Mouse (Mus musculus) neural tube, embryonic 13.5 days (tissue): Measurements from ENCODE around the gene Tst. TPM values are rescaled to one million over a fixed set of nuclear protein-coding genes. Genes with fewer than 3 reads are reported as not detected.
A peak's percentile ranks its signal among the peaks of the same experiment; 100 is the strongest.

Experiments
- ATAC-seq: fragments of 200-750 bp; cut with Nextera tagmentation; 2 replicates; pipeline ENCODE4 v1.8.0; 2017; ENCODE audit warnings: low read depth, mild to moderate bottlenecking, moderate TSS enrichment, moderate library complexity
- H3K27ac ChIP-seq: fragments of 300-500 bp; sonication (generic); replicated peaks from 2 replicates; pipeline ENCODE4 v1.5.1; 2015; ENCODE audit warnings: moderate library complexity, mild to moderate bottlenecking, inconsistent platforms
- H3K27me3 ChIP-seq: fragments of 300-500 bp; sonication (generic); 2 replicates; pipeline ENCODE4 v1.6.1; 2015; ENCODE audit warnings: mild to moderate bottlenecking, inconsistent platforms
- H3K36me3 ChIP-seq: fragments of 300-500 bp; sonication (generic); 2 replicates; pipeline ENCODE4 v1.6.1; 2015; ENCODE audit warnings: mild to moderate bottlenecking, inconsistent platforms
- H3K4me1 ChIP-seq: fragments of 300-500 bp; sonication (generic); replicated peaks from 2 replicates; pipeline ENCODE4 v1.6.1; 2015; ENCODE audit warnings: inconsistent platforms
- H3K4me2 ChIP-seq: fragments of 300-500 bp; sonication (generic); 2 replicates; pipeline ENCODE4 v1.6.1; 2015; ENCODE audit warnings: inconsistent platforms, mild to moderate bottlenecking, moderate library complexity
- H3K4me3 ChIP-seq: fragments of 300-500 bp; sonication (generic); 2 replicates; pipeline ENCODE4 v1.5.1; 2015; ENCODE audit warnings: mild to moderate bottlenecking, inconsistent platforms
- H3K9ac ChIP-seq: fragments of 300-500 bp; sonication (generic); 2 replicates; pipeline ENCODE4 v1.6.1; 2015; ENCODE audit warnings: moderate library complexity, mild to moderate bottlenecking, inconsistent platforms
- H3K9me3 ChIP-seq: fragments of 300-500 bp; sonication (generic); 2 replicates; pipeline ENCODE4 v1.6.1; 2016; ENCODE audit warnings: inconsistent platforms
- WGBS: fragments of 180-500 bp; shearing (Covaris S2); methylation state at CpG from one replicate; pipeline ENCODE4 v1.1.7; 2015; 5-methylcytosine and 5-hydroxymethylcytosine counted together
- polyA plus RNA-seq: library from polyadenylated mRNA; unstranded; fragments of >200 nt; fragmentation: Nextera tagmentation; extraction: Ambion mirVana; gene quantifications from 2 replicates; pipeline ENCODE4 v1.2.1, GENCODE M21; 2015

The Tst gene
- 7.9 and 11.4 TPM in 2 replicates for polyA plus RNA-seq

DNA sequence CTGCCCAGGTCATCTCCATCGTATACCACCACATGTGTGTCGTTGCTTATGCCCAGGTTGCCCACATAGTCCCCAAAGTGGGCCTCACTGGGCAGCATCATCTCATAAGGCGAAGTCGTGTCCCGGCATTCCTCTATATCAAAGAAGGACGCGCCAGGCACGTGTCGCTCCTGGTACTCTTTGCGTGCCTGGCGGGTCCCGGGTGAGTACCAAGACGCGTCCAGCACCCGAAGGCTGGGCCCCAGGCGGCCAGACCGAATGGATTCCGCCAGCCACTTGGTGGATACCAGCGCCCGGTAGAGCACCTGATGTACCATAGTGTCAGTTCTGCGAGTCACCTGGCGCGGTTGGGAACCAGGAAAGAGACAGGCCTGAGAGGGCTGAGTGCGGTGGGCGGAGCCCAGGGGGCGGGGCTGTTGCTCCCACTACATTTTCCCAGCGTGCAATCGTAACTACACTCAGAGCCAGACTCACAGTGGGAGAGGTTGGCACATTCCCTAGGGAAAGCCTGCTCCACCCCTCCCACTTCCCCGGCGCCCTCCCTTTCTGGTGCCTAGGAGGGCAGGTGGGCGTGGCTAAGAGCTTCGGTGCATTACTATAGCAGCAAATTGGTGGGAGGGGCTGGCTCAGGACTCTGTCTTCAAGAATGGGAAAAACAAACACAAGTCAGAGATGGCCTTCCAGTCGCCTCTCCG is at the start of gene Tst:
Gene Tst (minus strand): TSS at position 391 of the 695 bp plus-strand sequence.
- WGBS, result 1% methylated on average over 34 of the region's 34 CpGs

DNA sequence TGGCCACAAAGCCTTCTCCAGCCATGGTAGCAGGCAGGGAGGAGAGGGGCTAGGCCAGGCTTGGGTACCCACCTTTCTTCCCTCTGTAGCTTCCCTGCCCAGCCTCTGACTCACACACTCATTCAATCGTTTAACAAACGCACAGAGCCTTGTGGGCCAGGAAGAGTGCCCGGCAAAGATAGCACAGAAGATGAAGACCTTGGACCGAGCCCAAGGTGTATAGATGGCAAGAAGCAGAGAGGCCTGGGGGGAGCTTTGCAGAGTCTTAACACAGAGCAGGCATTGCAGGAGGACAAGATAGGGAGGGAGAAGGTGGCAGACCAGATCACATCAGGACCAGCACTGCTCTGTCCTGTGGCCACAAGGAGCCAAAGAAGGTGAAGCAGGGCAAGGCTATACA is 49.5 kb upstream of the Tst start:
- H3K4me1 ChIP-seq, result peaks cover 6% of the 10 kb centered on the region; the same call in 1 of the 2 replicates
- no peak overlapping the region for H3K27ac ChIP-seq
- ATAC-seq, result no peak
- no peak overlapping the region for H3K4me3 ChIP-seq
- no peak overlapping the region for H3K4me2 ChIP-seq
- no peaks in the 10 kb centered on the region for H3K36me3 ChIP-seq
- H3K9me3 ChIP-seq, result no peaks in the 10 kb centered on the region
- WGBS, result 86% methylated on average over 4 of the region's 4 CpGs
- no peaks in the 10 kb centered on the region for H3K27me3 ChIP-seq
- H3K9ac ChIP-seq, result no peak overlapping the region

More for the DNA sequence above, at the start of gene Tst:
- ATAC-seq, result peak; percentile 62
- H3K4me1 ChIP-seq, result peaks cover 77% of the 10 kb centered on the region
- peaks cover 35% of the 10 kb centered on the region for H3K27me3 ChIP-seq
- H3K4me3 ChIP-seq, result peak within 1 kb of the TSS; percentile 59
- peak within 1 kb of the TSS; percentile 76 for H3K9ac ChIP-seq
- no peaks in the 10 kb centered on the region for H3K36me3 ChIP-seq
- peak within 1 kb of the TSS; percentile 92 for H3K27ac ChIP-seq
- H3K4me2 ChIP-seq, result peak within 1 kb of the TSS; percentile 85
- no peaks in the 10 kb centered on the region for H3K9me3 ChIP-seq

DNA sequence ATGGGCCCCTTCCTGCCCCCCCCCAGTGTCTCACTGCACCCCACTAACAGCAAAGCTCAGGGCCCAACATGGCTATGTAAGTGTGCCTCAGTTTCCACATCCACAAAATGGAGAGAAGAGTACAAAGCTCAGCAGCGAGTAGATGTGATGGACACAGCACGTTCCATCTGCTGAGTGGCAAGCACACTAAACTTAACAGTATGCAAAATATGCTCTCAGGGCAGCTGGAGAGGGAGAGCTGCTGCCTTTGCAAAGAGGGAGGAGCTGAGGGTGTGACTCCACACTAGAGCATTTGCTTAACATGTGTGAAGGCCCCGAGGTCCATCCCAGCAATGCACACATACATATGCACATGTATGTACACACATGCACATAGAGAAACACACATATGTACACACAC is 47.2 kb upstream of the Tst start:
- Histone ChIP-seq H3K27me3 (no peaks in the 10 kb centered on the region), H3K27ac (no peak overlapping the region), H3K4me3 (no peak overlapping the region), H3K9ac (no peak overlapping the region), H3K4me1 (peaks cover 24% of the 10 kb centered on the region), H3K36me3 (no peaks in the 10 kb centered on the region), H3K9me3 (no peaks in the 10 kb centered on the region), H3K4me2 (no peak overlapping the region)
- WGBS, result 82% methylated on average over 3 of the region's 3 CpGs
- no peak for ATAC-seq

DNA sequence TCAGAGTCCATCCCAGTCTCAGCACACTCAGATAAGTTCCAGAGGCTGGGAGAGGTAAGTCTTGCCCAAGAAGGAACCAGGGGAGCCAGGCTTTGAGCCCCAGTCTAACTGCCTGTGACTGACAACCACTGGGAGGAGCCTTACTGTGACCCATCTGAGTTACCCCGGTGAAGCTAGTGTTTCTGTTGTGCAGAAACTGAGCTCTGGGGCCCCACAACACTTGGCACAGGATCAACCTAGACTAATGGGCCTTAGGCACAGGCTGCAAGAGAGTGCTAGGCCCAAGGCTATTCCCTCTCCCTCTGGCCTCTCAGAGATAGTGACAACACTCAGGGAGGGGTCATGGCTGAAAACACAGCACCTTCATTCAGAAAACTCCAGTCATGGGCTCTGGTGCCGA is 45.5 kb upstream of the Tst start:
- Histone ChIP-seq H3K9me3 (no peaks in the 10 kb centered on the region), H3K27ac (no peak overlapping the region), H3K4me1 (peaks cover 26% of the 10 kb centered on the region), H3K4me3 (no peak overlapping the region), H3K27me3 (no peaks in the 10 kb centered on the region), H3K36me3 (no peaks in the 10 kb centered on the region), H3K9ac (no peak overlapping the region), H3K4me2 (no peak overlapping the region)
- ATAC-seq, result no peak
- 77% methylated on average over 2 of the region's 2 CpGs for WGBS

DNA sequence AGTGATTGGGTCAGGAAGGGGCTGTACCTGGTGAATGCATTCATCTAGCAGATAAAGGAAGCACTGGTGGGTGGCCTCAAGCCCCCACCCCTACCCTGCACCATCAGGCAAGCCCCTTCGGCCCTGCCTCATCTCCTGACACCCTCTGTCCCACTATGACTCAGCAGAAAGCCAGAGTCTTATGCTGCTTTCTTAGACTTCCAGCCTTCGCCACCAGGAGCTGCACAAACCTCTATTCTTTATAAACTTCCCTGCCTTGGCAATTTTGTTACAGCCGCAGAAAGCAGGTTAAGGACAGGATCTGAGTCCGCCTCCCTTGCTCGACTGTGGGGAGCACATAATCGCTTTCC is 44.7 kb upstream of the Tst start:
- ATAC-seq, result no peak
- WGBS, result 87% methylated on average over 6 of the region's 6 CpGs
- Histone ChIP-seq H3K27me3 (no peaks in the 10 kb centered on the region), H3K4me1 (peaks cover 26% of the 10 kb centered on the region), H3K4me2 (no peak overlapping the region), H3K9me3 (no peaks in the 10 kb centered on the region), H3K36me3 (no peaks in the 10 kb centered on the region), H3K9ac (no peak overlapping the region), H3K4me3 (no peak overlapping the region), H3K27ac (peak overlapping the region; percentile 6; the same call in 1 of the 2 replicates)

DNA sequence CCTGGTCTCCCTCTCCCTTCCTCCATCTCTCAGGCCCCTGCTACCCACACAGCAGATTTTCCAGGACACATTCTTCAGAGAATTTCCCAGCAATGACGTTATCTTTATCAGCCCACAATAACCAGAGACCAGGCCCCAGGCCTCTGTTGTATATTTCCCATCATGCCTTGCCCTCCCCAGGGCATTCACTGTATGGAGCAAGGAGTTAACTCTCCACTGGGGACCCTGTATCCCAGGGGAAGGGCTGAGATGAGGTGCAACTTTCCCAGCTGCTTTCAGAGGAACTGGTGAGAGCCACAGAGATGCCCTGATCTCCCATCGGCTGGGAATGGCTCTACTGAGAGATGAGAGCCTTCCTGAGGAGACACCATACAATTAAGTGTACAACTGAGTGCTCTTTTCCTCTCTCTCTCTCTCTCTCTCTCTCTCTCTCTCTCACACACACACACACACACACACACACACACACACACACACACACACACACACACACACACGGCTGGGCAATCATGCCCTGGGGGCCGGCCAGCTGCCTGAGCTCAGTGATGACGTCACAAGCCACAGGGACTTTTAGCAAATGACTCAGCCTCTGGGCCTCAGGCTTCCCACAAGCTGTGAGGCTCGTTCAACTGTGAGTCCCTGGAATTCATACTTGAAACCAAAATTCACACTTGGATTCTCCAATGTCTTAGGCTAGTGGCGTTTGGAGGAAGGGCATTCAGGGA is 44.1 kb upstream of the Tst start:
- H3K27me3 ChIP-seq, result no peaks in the 10 kb centered on the region
- no peak overlapping the region for H3K9ac ChIP-seq
- no peaks in the 10 kb centered on the region for H3K36me3 ChIP-seq
- H3K4me2 ChIP-seq, result no peak overlapping the region
- H3K9me3 ChIP-seq, result no peaks in the 10 kb centered on the region
- H3K4me1 ChIP-seq, result peaks cover 26% of the 10 kb centered on the region
- no peak for ATAC-seq
- peak overlapping the region; percentile 71 for H3K27ac ChIP-seq
- no peak overlapping the region for H3K4me3 ChIP-seq
- 29% methylated on average over 7 of the region's 7 CpGs for WGBS

DNA sequence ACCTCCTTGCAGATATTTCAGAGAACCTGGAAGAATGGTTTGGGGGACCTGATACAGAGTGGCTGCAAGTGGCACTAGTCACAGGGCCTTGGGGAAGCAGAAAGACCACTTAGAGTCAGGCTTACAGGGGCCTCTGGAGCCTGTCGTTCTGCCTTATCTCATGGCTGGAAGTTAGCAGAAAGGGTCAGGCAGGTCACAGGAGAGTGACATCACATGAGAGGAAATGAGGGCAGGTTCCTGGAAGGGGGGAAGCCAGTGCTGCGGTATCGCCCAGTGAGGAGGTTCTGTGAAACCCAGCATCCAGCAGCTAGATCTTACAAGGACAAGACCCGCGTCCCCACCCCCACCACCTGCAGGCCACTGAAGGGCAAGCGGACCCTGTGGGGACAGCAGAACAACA is 43.4 kb upstream of the Tst start:
- Histone ChIP-seq H3K4me2 (no peak overlapping the region), H3K9me3 (no peaks in the 10 kb centered on the region), H3K4me3 (no peak overlapping the region), H3K27ac (peak overlapping the region; percentile 71), H3K27me3 (no peaks in the 10 kb centered on the region), H3K36me3 (no peaks in the 10 kb centered on the region), H3K9ac (peak overlapping the region; percentile 26; the same call in 1 of the 2 replicates), H3K4me1 (peaks cover 26% of the 10 kb centered on the region)
- 85% methylated on average over 6 of the region's 6 CpGs for WGBS
- no peak for ATAC-seq

DNA sequence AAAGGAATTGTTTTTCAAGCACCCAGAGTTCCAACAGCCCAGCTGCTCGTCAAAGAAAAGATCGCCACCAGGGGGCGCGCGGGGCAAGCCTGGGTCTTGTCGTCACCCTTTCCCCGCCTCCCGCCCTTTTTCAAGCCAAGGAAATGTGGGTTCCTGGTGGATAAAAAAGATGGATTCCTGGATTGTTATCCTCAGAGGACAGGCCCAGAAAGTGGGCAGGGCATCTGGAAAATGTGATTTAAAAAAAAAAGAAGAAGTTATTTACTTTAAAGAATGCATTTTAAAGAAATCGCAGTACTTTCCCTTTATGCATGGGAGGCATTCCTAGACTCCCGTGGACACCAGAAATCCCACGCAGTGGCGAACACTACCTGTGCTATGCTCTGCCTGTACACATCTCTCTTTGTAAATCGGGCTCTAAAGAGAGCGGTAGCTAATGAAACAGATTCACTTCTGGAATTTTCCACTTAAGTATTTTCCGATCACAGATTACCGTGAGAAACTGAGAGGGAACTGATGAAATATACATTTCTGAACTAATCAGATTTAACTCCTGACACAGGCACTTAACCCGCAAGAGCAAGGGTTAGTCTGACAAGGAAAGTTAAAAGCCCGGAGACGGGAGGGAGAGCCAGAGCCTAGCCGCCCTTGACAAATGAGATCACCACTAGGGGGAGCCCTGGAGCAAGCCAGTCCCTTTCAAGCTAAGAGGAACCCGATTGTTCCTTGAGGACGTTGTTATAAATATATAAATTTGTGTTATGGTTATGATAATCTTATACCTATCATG is 42.2 kb upstream of the Tst start:
- WGBS, result 2% methylated on average over 22 of the region's 22 CpGs
- H3K4me2 ChIP-seq, result peak overlapping the region; percentile 54
- H3K4me3 ChIP-seq, result peak overlapping the region; percentile 24
- H3K27ac ChIP-seq, result peak overlapping the region; percentile 64
- H3K36me3 ChIP-seq, result no peaks in the 10 kb centered on the region
- H3K27me3 ChIP-seq, result no peaks in the 10 kb centered on the region
- 0 out of 2 replicates have a peak, but pooled peaks have one; percentile 28 for ATAC-seq
- peaks cover 26% of the 10 kb centered on the region for H3K4me1 ChIP-seq
- H3K9me3 ChIP-seq, result no peaks in the 10 kb centered on the region
- peak overlapping the region; percentile 59 for H3K9ac ChIP-seq

DNA sequence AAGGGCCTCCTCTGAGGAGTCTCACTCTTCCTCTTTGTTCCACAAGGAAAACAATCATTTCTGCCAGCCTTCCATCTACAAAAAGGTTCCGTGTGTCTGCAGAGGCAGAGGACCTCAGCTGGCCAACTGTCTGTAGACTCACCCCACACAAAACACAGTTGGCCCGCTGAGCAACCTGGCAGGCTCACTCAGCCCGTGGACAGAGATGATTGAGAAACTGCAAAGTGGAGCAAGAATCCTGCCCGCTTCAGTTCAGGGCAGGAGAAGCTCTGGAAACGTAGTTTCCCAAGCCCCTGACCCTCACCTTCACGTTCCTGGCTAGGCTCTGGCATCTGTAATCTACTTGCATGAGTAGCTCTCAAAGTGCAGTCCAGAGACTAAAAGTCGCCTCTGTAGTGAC is 41.4 kb upstream of the Tst start:
- H3K9me3 ChIP-seq, result no peaks in the 10 kb centered on the region
- no peaks in the 10 kb centered on the region for H3K36me3 ChIP-seq
- H3K9ac ChIP-seq, result peak overlapping the region; percentile 8; the same call in 1 of the 2 replicates
- no peak for ATAC-seq
- H3K27me3 ChIP-seq, result no peaks in the 10 kb centered on the region
- no peak overlapping the region for H3K4me3 ChIP-seq
- H3K4me1 ChIP-seq, result peaks cover 26% of the 10 kb centered on the region
- H3K27ac ChIP-seq, result 0 out of 2 replicates have a peak overlapping the region, but pooled peaks have one; percentile 18
- H3K4me2 ChIP-seq, result no peak overlapping the region
- WGBS, result 61% methylated on average over 7 of the region's 7 CpGs

DNA sequence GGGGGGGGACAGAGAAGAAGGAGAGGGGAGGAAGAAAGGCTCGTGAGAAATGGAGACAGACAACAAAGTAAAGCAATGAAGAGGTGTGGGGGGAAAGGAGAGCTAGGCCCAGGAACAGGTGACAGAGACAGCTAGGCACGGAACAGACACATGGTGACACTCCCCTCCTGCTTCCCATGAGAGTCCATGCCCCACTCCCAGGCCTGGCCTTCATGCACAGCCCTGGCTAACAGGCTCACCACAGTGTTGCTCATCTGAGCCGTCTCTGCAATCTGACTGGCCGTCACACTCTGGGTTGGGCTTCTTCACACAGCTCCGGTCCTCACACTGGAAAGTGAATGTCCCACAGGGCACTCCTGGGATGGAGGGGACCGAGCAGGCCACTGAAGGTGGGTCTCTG is 38.1 kb upstream of the Tst start:
- Histone ChIP-seq H3K9ac (0 out of 2 replicates have a peak overlapping the region, but pooled peaks have one; percentile 5), H3K36me3 (peaks cover under 1% of the 10 kb centered on the region; the same call in 1 of the 2 replicates), H3K27me3 (no peaks in the 10 kb centered on the region), H3K4me1 (peaks cover 17% of the 10 kb centered on the region), H3K4me2 (no peak overlapping the region), H3K4me3 (no peak overlapping the region), H3K9me3 (no peaks in the 10 kb centered on the region), H3K27ac (no peak overlapping the region)
- WGBS, result 44% methylated on average over 6 of the region's 6 CpGs
- no peak for ATAC-seq

DNA sequence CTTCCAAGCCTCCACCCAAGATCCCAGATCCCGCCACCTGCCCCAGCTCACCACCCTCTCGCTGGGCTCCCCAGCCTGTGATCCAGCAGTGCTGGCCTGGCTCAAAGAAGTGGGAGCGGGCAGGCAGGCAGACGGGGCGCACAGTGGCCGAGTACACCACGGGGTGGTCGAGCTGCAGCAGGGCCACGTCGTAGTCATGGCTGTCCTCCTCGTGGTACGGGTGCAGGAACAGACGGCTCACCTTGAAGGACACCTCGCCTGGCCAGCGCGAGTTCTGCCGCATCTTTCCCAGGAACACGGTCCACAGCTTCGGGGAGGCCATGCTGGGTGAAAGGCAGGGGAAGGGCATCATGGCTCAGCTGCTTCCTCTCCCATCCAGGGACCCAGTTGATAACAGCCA is 36.5 kb upstream of the Tst start:
- Histone ChIP-seq H3K9me3 (no peaks in the 10 kb centered on the region), H3K4me1 (peaks cover 20% of the 10 kb centered on the region), H3K36me3 (peaks cover 7% of the 10 kb centered on the region), H3K27ac (no peak overlapping the region), H3K27me3 (no peaks in the 10 kb centered on the region), H3K4me2 (no peak overlapping the region), H3K4me3 (no peak overlapping the region), H3K9ac (no peak overlapping the region)
- WGBS, result 87% methylated on average over 19 of the region's 19 CpGs
- ATAC-seq, result no peak

DNA sequence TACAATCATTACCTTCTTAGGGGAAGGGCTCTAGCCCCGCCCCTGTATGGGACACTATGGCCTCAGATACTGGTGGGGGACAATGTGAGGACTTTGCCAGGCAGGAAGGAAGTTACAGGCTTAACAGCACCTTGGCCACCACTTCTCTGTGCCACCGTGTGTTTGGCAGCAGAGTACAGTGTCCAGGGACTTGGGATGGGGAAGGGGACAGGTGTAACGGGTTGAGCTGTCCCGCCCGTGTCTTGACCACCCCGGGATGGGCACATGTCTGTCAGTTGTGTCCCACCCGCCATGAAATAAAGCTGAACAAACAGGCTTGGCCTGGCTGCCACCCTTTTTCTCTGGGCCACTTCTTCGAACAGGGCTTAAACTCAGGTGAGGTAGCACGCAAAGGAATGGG is 33.3 kb upstream of the Tst start:
- H3K4me1 ChIP-seq, result peaks cover 51% of the 10 kb centered on the region
- ATAC-seq, result no peak
- H3K4me3 ChIP-seq, result no peak overlapping the region
- H3K27ac ChIP-seq, result no peak overlapping the region
- 68% methylated on average over 9 of the region's 9 CpGs for WGBS
- no peaks in the 10 kb centered on the region for H3K9me3 ChIP-seq
- no peak overlapping the region for H3K9ac ChIP-seq
- H3K27me3 ChIP-seq, result no peaks in the 10 kb centered on the region
- H3K36me3 ChIP-seq, result peaks cover 30% of the 10 kb centered on the region
- H3K4me2 ChIP-seq, result no peak overlapping the region
